Mouse (Mus musculus): ENCODE measurements around the gene Slco3a1. TPM values are rescaled to one million over a fixed set of nuclear protein-coding genes. Genes with fewer than 3 reads are reported as not detected.

Gene Slco3a1
- total and polyA plus RNA-seq, 3 experiments = 0.04 to 0.35 TPM; not detected in 1

DNA sequence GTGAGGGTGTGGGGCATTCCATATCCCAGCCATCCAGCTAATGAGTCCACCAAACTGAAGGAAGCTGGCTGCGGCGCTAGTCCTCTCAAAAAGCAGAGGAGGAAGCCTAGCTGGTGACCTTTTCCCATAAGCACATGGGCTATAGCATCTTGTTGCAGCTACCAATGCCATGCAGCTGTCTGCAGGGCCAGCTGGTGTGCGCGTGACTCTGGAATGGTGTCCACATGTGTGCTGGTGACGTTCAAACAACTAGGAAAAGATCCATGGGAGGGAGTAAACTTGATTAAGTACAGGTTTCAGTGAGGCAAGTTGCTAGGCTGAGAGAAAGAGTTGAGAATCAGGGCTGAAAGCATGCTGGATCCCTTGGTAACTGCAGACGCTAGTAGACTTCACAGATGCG, 201.3 kb downstream of the Slco3a1 start:
- DNase-seq (ENCODE audit: extremely low read depth) = no peak

DNA sequence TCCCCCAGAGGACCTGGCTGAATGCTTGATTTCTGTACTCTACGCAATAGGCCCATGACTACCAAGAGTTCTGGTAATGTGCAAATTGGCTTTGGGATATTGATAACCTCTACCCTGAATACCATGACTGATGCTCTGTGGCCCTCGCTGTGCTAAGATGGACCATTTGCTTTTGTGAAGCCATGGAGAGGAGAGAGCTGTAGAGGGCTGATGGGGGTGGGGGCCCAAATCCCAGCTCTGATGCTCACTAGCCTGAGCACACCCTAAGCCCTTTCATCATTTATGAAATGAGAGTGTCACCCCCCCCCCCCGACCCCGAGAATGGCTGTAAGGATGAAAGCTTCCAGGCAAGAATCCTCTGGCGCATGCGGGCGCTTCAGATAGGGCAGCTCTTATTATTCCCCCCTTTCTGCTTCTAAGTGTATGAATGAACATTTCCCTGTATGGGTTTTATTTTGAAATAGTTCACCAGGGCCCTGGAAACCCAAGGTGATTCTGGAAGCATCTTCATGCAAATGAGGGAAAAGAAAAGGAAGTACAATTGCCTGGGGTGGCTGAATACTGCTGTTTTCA, 206.2 kb downstream of the Slco3a1 start:
- in situ Hi-C loops (cut with MboI; ENCODE audit: low pct_ligation_motif_present, low pct_unique_long_range_greater_than_20kb, low sequenced_read_pairs) = no loop called here
- no peak for TF ChIP-seq ZNF384 (IDR thresholded peaks at IDR 0.05; ENCODE audit: low read depth, low read length)
- no peak for TF ChIP-seq SMC3 (IDR thresholded peaks at IDR 0.05; ENCODE audit: low read depth, low read length)
- no peak for TF ChIP-seq BHLHE40 (IDR thresholded peaks at IDR 0.05; ENCODE audit: low read depth, low read length)
- no peak for TF ChIP-seq ZC3H11A (IDR thresholded peaks at IDR 0.05; ENCODE audit: low read depth, low read length)
- TF ChIP-seq UBTF (IDR thresholded peaks at IDR 0.05; ENCODE audit: low read depth, low read length) = no peak
- TF ChIP-seq MAFK (IDR thresholded peaks at IDR 0.05; ENCODE audit: insufficient replicate concordance, low read length) = no peak
- TF ChIP-seq JUND (conservative IDR thresholded peaks at IDR 0.05; ENCODE audit: low read depth, low read length) = no peak
- no peak for TF ChIP-seq MAZ (IDR thresholded peaks at IDR 0.05; ENCODE audit: low read depth, low read length)
- TF ChIP-seq SIN3A (IDR thresholded peaks at IDR 0.05; ENCODE audit: low read length) = no peak
- no peak for TF ChIP-seq USF2 (conservative IDR thresholded peaks at IDR 0.05; ENCODE audit: low read depth, low read length)
- TF ChIP-seq TCF12 (IDR thresholded peaks at IDR 0.05; ENCODE audit: low read depth, low read length) = no peak
- TF ChIP-seq E2F4 (IDR thresholded peaks at IDR 0.05; ENCODE audit: insufficient replicate concordance, low read depth, low read length) = no peak
- no peak for TF ChIP-seq EP300 (IDR thresholded peaks at IDR 0.05; ENCODE audit: low read length)
- TF ChIP-seq JUN (IDR thresholded peaks at IDR 0.05; ENCODE audit: insufficient read depth, low read depth, low read length) = no peak
- no peak for TF ChIP-seq MEF2A (IDR thresholded peaks at IDR 0.05; ENCODE audit: borderline replicate concordance, low read depth, low read length)
- TF ChIP-seq ETS1 (conservative IDR thresholded peaks at IDR 0.05; ENCODE audit: low read depth, low read length) = no peak
- no peak for TF ChIP-seq POLR2AphosphoS2 (IDR thresholded peaks at IDR 0.05; ENCODE audit: low read depth, low read length)
- TF ChIP-seq POLR2A (IDR thresholded peaks at IDR 0.05; ENCODE audit: low read depth, low read length) = no peak
- TF ChIP-seq ELF1 (IDR thresholded peaks at IDR 0.05; ENCODE audit: low read depth, low read length) = no peak
- no peak for TF ChIP-seq RAD21 (IDR thresholded peaks at IDR 0.05; ENCODE audit: low read depth, low read length)
- H3K79me2 ChIP-seq (replicated peaks; ENCODE audit: control insufficient read depth, extremely low read depth, insufficient read depth, poor library complexity, severe bottlenecking) = no peaks in the 10 kb centered on the region
- no peak overlapping the region for H3K4me3 ChIP-seq (replicated peaks in 1 of 3; ENCODE audit: low read depth in 2 of 3, low read length in 2 of 3, poor library complexity in 1 of 3)
- no peaks in the 10 kb centered on the region for H3K27me3 ChIP-seq (replicated peaks)
- H3K27ac ChIP-seq (ENCODE audit: insufficient read depth, low read depth) = no peak overlapping the region
- H3K36me3 ChIP-seq (replicated peaks in 1 of 2; ENCODE audit: control insufficient read depth in 1 of 2, insufficient read depth in 1 of 2, low read length in 1 of 2) = no peaks in the 10 kb centered on the region
- dilution Hi-C loops (cut with MboI; ENCODE audit: extremely low pct_ligation_motif_present, extremely low pct_unique_long_range_greater_than_20kb, low sequenced_read_pairs) = no loop called here
- DNase-seq (ENCODE audit: extremely low read depth) = no peak
- H3K4me2 ChIP-seq (ENCODE audit: insufficient read depth, low read depth, poor library complexity, severe bottlenecking) = no peak overlapping the region
- no peak overlapping the region for H3K9ac ChIP-seq (ENCODE audit: insufficient read depth, low read depth)
- H3K9me3 ChIP-seq (replicated peaks; ENCODE audit: low read length) = no peaks in the 10 kb centered on the region
- peaks cover 0 to 15% of the 10 kb centered on the region in 2 experiments; a peak in 2 of 4 replicates for H3K4me1 ChIP-seq (ENCODE audit: control insufficient read depth in 1 of 2, insufficient read depth in 2 of 2)

More for the DNA sequence above, 201.3 kb downstream of the Slco3a1 start:
- Histone ChIP-seq H3K4me3 (replicated peaks in 1 of 3; ENCODE audit: low read depth in 2 of 3, low read length in 2 of 3, poor library complexity in 1 of 3) (no peak overlapping the region), H3K9me3 (replicated peaks; ENCODE audit: low read length) (no peaks in the 10 kb centered on the region), H3K36me3 (replicated peaks in 1 of 2; ENCODE audit: control insufficient read depth in 1 of 2, insufficient read depth in 1 of 2, low read length in 1 of 2) (no peaks in the 10 kb centered on the region), H3K27me3 (replicated peaks) (peaks cover 2% of the 10 kb centered on the region), H3K79me2 (replicated peaks; ENCODE audit: control insufficient read depth, extremely low read depth, insufficient read depth, poor library complexity, severe bottlenecking) (no peaks in the 10 kb centered on the region), H3K4me2 (ENCODE audit: insufficient read depth, low read depth, poor library complexity, severe bottlenecking) (no peak overlapping the region), H3K4me1 (ENCODE audit: control insufficient read depth in 1 of 2, insufficient read depth in 2 of 2) (peaks cover 0 to 15% of the 10 kb centered on the region in 2 experiments; a peak in 2 of 4 replicates), H3K9ac (ENCODE audit: insufficient read depth, low read depth) (no peak overlapping the region), H3K27ac (ENCODE audit: insufficient read depth, low read depth) (no peak overlapping the region)
- dilution Hi-C loops (cut with MboI; ENCODE audit: extremely low pct_ligation_motif_present, extremely low pct_unique_long_range_greater_than_20kb, low sequenced_read_pairs) = no loop called here
- no peak for TF ChIP-seq MAFK (IDR thresholded peaks at IDR 0.05; ENCODE audit: insufficient replicate concordance, low read length)
- TF ChIP-seq GABPA (IDR thresholded peaks at IDR 0.05; ENCODE audit: insufficient replicate concordance, low read depth, low read length) = no peak
- TF ChIP-seq UBTF (IDR thresholded peaks at IDR 0.05; ENCODE audit: low read depth, low read length) = no peak
- no peak for TF ChIP-seq USF2 (conservative IDR thresholded peaks at IDR 0.05; ENCODE audit: low read depth, low read length)
- no peak for TF ChIP-seq IRF4 (IDR thresholded peaks at IDR 0.05; ENCODE audit: low read depth, low read length)
- TF ChIP-seq TBP (conservative IDR thresholded peaks at IDR 0.05; ENCODE audit: low read depth, low read length) = no peak
- TF ChIP-seq ETS1 (conservative IDR thresholded peaks at IDR 0.05; ENCODE audit: low read depth, low read length) = no peak
- TF ChIP-seq EP300 (IDR thresholded peaks at IDR 0.05; ENCODE audit: low read length) = no peak
- no peak for TF ChIP-seq MAX (IDR thresholded peaks at IDR 0.05; ENCODE audit: low read length)
- TF ChIP-seq KAT2A (IDR thresholded peaks at IDR 0.05; ENCODE audit: insufficient replicate concordance, low read length) = no peak
- TF ChIP-seq CHD2 (IDR thresholded peaks at IDR 0.05; ENCODE audit: low read length) = no peak
- in situ Hi-C loops (cut with MboI; ENCODE audit: low pct_ligation_motif_present, low pct_unique_long_range_greater_than_20kb, low sequenced_read_pairs) = loop anchor here (10.0 kb wide), 2 partner anchors 328 to 698 kb away; no protein-coding TSS in a partner anchor
